Mouse (Mus musculus) bone marrow, adult 2 months (tissue): Measurements from ENCODE around the gene Arf1.

ENCODE experiments used
- CTCF ChIP-seq: fragments of 200-500 bp; IDR thresholded peaks from 2 replicates; pipeline ENCODE4 v1.5.1; 2011; ENCODE audit warnings: low read length, control low read depth; ENCODE audit not compliant: control insufficient read depth, insufficient read depth
- POLR2A ChIP-seq: fragments of 200-500 bp; IDR thresholded peaks from 2 replicates; pipeline ENCODE4 v1.6.1; 2011; ENCODE audit warnings: low read depth, mild to moderate bottlenecking, control low read depth, low read length, borderline replicate concordance; ENCODE audit not compliant: control insufficient read depth

DNA sequence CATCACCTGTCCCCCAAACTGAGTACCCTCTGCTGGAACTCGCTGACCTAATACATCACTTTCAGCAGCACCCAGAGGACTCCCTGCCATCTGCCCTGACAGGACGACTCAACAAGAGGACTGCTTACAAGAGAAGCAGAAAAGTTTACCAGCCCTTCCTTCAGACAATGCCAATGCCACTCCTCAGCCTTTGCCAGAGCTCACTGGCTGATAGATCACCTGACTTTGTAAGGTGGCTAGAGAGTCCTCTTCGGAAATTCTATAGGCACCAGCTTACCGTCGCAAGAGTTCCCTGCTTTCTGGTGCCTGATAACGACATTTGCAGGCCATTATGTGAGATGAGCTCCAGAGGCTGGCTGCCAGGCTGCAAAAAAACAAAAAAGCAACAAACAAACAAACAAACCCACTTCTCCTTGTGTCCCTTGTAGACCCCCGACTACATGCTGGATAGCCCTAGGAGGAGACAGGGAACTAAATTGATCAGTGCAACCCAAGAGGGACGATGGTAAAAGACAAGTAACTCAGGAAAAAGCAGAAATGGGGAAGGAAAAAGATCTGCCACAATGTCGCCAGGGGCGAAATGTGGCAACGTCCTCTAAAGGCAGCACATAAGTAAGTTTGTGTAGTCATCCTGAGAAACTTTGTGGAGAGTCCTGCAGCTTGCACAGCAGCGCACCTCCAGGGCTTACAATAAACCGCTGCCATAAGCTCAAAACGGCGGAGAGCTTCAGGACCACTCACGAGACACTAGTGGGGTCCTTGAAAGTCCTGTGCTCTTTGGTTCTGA, 26.7 kb downstream of the Arf1 start:
- TF ChIP-seq CTCF (no peak), POLR2A (no peak)
